In the genomic region with DNA sequence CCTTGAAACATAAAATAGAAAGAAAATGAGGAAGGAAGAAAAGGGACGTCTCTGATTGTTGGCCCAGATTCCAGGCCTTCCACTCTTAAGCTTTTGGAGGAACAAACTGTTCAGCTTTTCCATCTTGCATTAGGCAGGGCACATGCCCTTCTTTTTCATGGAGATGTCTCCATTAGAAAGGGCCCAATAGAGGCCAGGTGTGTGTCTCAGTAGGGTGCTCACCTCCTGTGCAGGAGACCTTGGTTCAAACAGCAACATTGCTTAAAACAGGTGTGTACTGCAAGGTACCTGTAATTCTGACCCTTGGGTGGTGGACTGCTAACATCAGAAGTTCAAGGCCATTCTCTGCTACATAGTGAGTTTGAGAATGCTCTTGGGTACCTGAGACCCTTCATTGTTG, we compare ENCODE assay signal across 14 mouse cellular contexts.
"Had no signal": no experiment of that assay in that cellular context is flagged by ENCODE, and none has a peak within 500 bp of the region (broad histone marks: within the 10 kb centered on the region; RNA-seq: fewer than 3 reads in every experiment).

No protein-coding gene starts in this region.

- ATAC-seq: liver, embryonic 12.5 days; midbrain, embryonic 16.5 days had no signal

- H3K27ac ChIP-seq: left cerebral cortex, adult 2 months; limb, embryonic 10.5 days; liver, embryonic 12.5 days; lung, embryonic 15.5 days; midbrain, embryonic 12.5 days; neural tube, embryonic 13.5 days; stomach, embryonic 15.5 days had no signal

- H3K27me3 ChIP-seq: liver, embryonic 12.5 days; lung, embryonic 15.5 days; midbrain, embryonic 12.5 days; neural tube, embryonic 13.5 days; stomach, embryonic 15.5 days had no signal

- H3K9me3 ChIP-seq: limb, embryonic 10.5 days; liver, embryonic 12.5 days; lung, embryonic 15.5 days; midbrain, embryonic 12.5 days; neural tube, embryonic 13.5 days; stomach, embryonic 15.5 days had no signal

- H3K4me3 ChIP-seq: left cerebral cortex, adult 2 months; limb, embryonic 10.5 days; liver, embryonic 12.5 days; lung, embryonic 15.5 days; midbrain, embryonic 12.5 days; neural tube, embryonic 13.5 days; stomach, embryonic 15.5 days had no signal

- H3K9ac ChIP-seq: liver, embryonic 12.5 days; lung, embryonic 15.5 days; midbrain, embryonic 12.5 days; neural tube, embryonic 13.5 days; stomach, embryonic 15.5 days had no signal

- H3K4me1 ChIP-seq: limb, embryonic 10.5 days; liver, embryonic 12.5 days; lung, embryonic 15.5 days; midbrain, embryonic 12.5 days; neural tube, embryonic 13.5 days; stomach, embryonic 15.5 days had no signal

- H3K4me2 ChIP-seq: liver, embryonic 12.5 days; lung, embryonic 15.5 days; midbrain, embryonic 12.5 days; neural tube, embryonic 13.5 days; stomach, embryonic 15.5 days had no signal

- H3K36me3 ChIP-seq: limb, embryonic 10.5 days; liver, embryonic 12.5 days; lung, embryonic 15.5 days; midbrain, embryonic 12.5 days; neural tube, embryonic 13.5 days; stomach, embryonic 15.5 days had no signal

- DNase-seq: kidney, postnatal 25 days; lung, postnatal 14 days; retina, postnatal 1 day; right cerebral cortex, postnatal 4 days; thymus, adult 2 months; thymus, postnatal 25 days had no signal
